Mouse (Mus musculus): ENCODE data around the gene Prkrip1. TPM values are rescaled to one million over a fixed set of nuclear protein-coding genes. Genes with fewer than 3 reads are reported as not detected.
A peak's percentile ranks its signal among the peaks of the same experiment; 100 is the strongest.

The Prkrip1 gene
- polyA plus RNA-seq (2015; fragmentation: Nextera tagmentation; extraction: Ambion mirVana): 64.2 and 74.0 TPM in 2 replicates

DNA sequence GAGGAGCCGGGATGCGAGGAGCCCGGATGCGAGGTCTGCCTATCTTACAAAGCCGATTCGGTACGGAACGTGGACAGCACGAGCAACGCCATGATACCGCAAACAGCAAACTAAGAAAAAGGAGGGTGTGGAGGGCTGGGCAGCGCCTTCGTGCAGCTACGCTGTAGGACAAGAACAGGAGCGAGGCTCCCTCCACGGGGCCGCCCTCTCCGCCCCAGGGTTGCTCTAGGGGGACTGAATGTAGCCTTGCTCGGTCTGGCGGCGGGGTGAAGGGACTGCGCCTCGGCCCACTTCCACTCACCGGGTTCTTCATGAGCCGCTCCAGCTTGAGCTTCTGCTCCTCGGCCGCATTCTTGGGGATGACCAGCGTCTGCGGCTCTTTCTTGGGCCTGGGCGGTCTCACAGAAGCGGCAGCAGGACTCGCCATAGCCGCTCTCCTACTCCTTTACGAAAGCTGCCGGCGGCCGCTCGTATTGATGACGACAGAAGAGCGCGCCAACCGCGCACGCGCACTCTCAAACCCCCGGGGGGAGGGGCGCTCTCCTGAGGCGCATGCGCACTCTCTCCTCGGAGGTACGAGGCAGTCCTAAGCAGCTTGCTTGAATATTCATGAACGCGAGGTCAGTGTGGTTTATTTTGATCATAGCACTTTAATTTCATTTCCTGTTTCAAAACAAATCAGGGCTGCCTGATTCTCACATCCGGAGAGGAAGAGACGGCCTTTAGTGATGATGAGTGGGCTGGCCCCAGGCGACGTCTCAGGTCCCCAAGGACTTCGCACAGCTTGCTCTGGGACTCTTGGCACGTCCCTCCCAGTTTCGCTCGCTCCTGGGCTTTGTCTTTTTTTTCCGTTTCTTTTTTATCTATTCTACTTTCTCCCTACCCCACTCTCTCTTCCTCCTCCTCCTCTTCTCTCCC is at the start of gene Prkrip1:
Gene Prkrip1, minus strand, starts transcription at position 490 of the 918 bp plus-strand sequence.
- Histone ChIP-seq H3K9ac (peak within 1 kb of the TSS; percentile 95), H3K4me3 (peak within 1 kb of the TSS; percentile 99), H3K27ac (peak within 1 kb of the TSS; percentile 81), H3K36me3 (ENCODE audit: poor library complexity, severe bottlenecking) (peaks cover 35% of the 10 kb centered on the region), H3K27me3 (no peaks in the 10 kb centered on the region), H3K4me2 (peak within 1 kb of the TSS; percentile 93), H3K9me3 (replicated peaks) (no peaks in the 10 kb centered on the region), H3K4me1 (peaks cover 15% of the 10 kb centered on the region)
- WGBS: under 1% methylated on average over 62 of the region's 62 CpGs
- peak; percentile 91 for ATAC-seq

DNA sequence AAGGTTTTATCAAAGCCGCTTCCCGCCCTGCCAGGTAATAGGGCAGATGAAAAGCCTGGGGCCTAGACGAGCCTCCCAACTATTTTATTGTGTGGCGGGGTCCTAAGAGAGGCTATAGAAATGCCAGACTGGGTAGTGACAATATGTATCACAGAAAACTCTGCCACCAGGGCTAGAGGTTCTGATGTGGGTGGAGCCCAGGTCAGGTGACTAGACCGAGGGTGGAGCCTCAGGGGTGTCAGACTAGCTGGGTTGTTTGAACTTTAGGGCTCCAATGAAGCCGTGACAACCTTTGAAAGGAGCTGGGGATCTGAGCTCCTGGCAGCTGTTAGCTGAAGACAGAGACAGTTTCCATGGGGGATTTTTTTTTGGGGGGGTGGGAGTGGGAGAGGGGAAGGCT is 49.7 kb upstream of the Prkrip1 start:
- no peak for ATAC-seq
- no peak overlapping the region for H3K9ac ChIP-seq
- H3K27me3 ChIP-seq: no peaks in the 10 kb centered on the region
- H3K4me1 ChIP-seq: peaks cover 12% of the 10 kb centered on the region
- no peak overlapping the region for H3K4me2 ChIP-seq
- no peaks in the 10 kb centered on the region for H3K9me3 ChIP-seq (replicated peaks)
- H3K27ac ChIP-seq: no peak overlapping the region
- peaks cover 20% of the 10 kb centered on the region for H3K36me3 ChIP-seq (ENCODE audit: poor library complexity, severe bottlenecking)
- no peak overlapping the region for H3K4me3 ChIP-seq
- 64% methylated on average over 6 of the region's 6 CpGs for WGBS

DNA sequence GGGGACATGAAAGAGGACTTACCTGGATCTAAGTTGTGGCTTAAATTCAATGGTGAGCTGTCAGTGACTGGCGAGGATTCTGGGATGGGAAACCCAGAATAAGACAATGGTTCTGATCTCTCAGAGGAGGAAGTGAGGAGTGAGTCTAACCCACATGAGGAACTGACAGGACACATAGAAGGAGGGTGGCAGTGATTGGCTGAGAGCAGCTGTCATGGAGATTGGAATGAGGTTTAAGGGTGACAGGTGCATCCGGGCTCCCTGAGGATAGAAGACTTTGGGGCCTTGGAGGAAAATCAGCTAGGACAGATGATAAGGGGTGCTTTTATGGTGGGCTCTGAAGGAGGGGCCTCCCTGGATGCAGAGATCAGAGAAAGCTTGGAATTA is 47.7 kb upstream of the Prkrip1 start, which contains the start of gene Sh2b2:
Gene Sh2b2, minus strand, starts transcription at position 105 of the 387 bp plus-strand sequence.
- no peaks in the 10 kb centered on the region for H3K27me3 ChIP-seq
- H3K9ac ChIP-seq: peak within 1 kb of the TSS; percentile 87; the same call in 1 of the 2 replicates
- H3K9me3 ChIP-seq (replicated peaks): no peaks in the 10 kb centered on the region
- H3K4me2 ChIP-seq: peak within 1 kb of the TSS; percentile 91
- 87% methylated on average over 2 of the region's 2 CpGs for WGBS
- ATAC-seq: no peak
- peaks cover 17% of the 10 kb centered on the region for H3K36me3 ChIP-seq (ENCODE audit: poor library complexity, severe bottlenecking)
- H3K4me1 ChIP-seq: peaks cover 25% of the 10 kb centered on the region
- no peak within 1 kb of the TSS for H3K27ac ChIP-seq
- H3K4me3 ChIP-seq: peak within 1 kb of the TSS; percentile 85

DNA sequence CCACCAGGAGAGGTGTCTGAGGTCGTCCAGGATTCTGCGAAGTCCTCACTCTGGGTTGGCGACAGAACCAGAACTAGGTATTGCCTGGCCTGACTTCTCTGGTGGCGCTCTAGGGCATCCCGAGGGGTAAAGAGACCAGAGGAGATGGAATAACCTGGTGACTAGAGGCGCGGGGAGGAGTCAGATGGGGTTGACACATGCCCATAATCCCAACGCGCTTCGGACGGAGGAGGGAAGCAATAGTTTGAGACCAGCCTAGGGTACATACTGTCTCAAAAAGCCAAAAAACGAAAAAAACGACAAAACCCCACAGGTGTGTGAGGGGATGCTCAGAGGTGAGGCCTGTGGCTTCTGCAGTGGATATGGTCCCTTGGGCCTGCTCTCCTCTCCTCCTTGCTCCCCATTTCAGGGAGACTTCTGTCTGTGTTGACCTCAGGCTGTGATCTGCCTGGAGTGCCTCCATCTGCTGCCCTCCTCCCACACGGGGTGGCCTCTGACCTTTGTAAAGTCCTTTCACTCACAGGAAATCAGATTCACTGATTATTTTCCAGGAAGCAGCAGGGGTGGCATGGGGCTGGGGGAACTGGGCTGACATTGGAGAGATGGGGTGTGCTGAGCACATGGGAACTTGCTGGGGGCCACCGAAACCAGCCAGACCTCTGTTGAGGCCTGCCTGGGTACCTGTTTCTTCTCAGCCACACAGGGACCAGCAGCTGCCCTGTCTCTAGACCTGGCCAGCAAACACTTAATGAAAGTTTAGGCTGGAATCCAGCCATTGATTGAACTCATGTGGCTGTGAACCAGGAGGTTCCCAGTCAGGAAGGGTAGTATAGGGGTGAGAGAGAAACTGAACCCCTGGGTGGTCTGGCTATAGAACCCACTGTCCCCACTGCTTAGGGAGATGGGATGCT is 47.0 kb upstream of the Prkrip1 start:
- ATAC-seq: peak; percentile 11; the same call in 1 of the 2 replicates
- H3K9me3 ChIP-seq (replicated peaks): no peaks in the 10 kb centered on the region

DNA sequence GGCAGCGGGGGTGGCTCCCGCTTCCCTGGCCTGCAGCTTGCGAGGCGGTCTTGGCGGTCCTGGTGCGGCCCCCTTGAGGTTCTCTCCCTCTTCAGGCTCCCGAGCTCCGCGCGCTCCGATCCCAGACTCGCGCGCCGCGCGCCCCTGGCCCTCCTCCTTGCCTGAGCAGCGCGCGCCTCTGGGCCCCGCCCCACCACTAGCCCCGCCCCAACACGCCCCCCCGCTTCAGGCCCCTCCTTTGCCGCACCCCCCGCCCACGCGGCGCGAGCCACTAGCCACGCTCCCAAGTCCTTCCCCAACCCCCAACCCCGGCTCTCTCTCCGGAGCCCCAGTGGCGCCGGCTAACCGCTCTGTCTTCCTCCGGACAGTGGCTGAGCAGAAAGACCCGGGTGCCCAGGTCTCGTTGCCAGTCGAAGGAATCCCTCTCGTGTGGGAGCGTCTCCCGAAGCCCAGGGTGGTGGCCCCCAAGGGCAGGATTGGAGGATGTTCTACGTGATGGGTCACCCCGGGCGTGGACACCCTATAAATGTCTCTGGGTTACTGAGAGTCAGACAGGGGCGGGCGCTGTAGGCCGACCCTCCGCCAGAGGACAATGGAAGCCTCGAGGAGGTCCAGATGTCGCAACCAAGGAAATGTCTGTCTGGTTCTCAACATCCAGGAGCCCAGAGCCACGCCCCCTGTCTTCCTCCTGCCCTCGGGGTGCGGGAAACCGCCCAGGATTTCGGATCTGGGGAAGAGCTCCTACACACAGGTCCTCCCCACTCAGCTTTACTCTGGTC is 46.2 kb upstream of the Prkrip1 start:
- Histone ChIP-seq H3K9ac (peak overlapping the region; percentile 87), H3K27ac (peak overlapping the region; percentile 75), H3K9me3 (replicated peaks) (no peaks in the 10 kb centered on the region), H3K36me3 (ENCODE audit: poor library complexity, severe bottlenecking) (peaks cover 4% of the 10 kb centered on the region), H3K4me3 (peak overlapping the region; percentile 85), H3K4me2 (peak overlapping the region; percentile 91), H3K4me1 (peaks cover 31% of the 10 kb centered on the region), H3K27me3 (no peaks in the 10 kb centered on the region)
- ATAC-seq: peak; percentile 86
- WGBS: 0% methylated on average over 49 of the region's 57 CpGs

More for the DNA sequence above, 47.0 kb upstream of the Prkrip1 start:
- 15% methylated on average over 15 of the region's 15 CpGs for WGBS
- no peak overlapping the region for H3K27ac ChIP-seq
- peaks cover 12% of the 10 kb centered on the region for H3K36me3 ChIP-seq (ENCODE audit: poor library complexity, severe bottlenecking)
- H3K4me2 ChIP-seq: peak overlapping the region; percentile 91
- H3K9ac ChIP-seq: peak overlapping the region; percentile 87; the same call in 1 of the 2 replicates
- no peaks in the 10 kb centered on the region for H3K27me3 ChIP-seq
- peak overlapping the region; percentile 85 for H3K4me3 ChIP-seq
- peaks cover 31% of the 10 kb centered on the region for H3K4me1 ChIP-seq

DNA sequence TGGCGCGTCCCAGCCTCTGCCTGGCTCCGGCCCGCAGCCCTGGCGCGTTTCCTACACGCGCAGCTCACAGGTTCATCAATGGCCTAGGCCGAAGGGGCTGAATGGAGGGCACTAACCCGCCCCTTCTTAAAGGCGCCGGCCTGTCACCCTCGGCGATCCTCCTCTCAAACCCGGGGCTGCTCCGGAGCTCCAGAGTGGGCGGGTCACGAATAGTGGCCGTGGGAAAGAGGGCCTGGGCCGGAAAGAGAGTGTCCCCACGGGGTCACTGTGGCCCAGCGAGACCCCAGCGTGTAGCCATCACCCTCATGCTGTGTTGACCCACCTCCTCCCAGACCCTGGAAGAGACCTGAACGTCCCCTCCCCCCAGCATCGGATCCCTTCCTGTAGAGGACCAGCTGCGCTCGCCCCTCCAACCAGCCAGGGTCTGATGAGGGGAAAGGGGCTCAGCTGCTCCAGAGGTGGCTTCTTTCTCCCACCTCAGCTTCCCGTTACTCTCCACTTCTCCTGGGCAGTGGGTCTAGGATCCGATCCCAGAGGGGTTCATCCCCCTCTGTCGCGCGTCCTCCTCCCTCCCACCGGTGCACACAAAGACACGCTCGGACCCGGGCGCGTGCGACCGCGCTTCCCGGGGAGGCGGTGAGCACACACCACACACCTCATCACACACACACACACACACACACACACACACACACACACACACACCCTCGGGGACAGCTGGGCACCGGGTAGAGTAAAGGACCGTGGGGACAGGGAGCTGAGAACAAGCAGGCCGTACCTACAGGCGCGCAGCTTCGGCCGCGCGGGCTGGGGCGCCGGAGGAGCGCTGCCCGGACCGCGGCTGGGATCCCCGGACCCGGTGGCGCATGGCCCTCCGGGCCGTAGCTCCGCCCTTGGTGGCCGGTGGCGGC is 45.3 kb upstream of the Prkrip1 start:
- peak; percentile 52 for ATAC-seq
- peak overlapping the region; percentile 75 for H3K27ac ChIP-seq
- H3K27me3 ChIP-seq: no peaks in the 10 kb centered on the region
- H3K9ac ChIP-seq: peak overlapping the region; percentile 87
- peaks cover 3% of the 10 kb centered on the region; the same call in 1 of the 2 replicates for H3K36me3 ChIP-seq (ENCODE audit: poor library complexity, severe bottlenecking)
- no peaks in the 10 kb centered on the region for H3K9me3 ChIP-seq (replicated peaks)
- WGBS: under 1% methylated on average over 65 of the region's 67 CpGs
- H3K4me2 ChIP-seq: peak overlapping the region; percentile 91
- H3K4me3 ChIP-seq: peak overlapping the region; percentile 85
- peaks cover 31% of the 10 kb centered on the region for H3K4me1 ChIP-seq

DNA sequence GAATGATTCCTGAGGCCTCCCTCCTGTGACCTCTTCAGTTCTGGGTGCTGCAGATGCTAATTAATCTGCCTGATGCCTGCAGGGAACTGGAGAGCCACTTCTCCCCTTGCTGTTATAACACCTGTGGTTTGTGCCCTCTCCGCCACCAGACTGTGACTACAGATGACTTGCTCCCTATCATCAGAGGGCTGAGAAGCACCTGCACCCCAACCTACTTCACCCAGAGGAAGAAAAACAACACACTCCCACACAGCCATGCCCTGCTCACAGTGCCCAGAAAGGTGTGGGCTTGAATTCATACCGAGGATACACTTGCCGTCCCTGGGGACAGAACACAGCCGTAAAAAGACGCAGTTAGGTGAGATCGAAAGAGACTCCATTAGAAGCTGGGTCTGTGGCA is 42.4 kb upstream of the Prkrip1 start:
- no peak overlapping the region for H3K4me3 ChIP-seq
- no peak overlapping the region for H3K27ac ChIP-seq
- H3K9ac ChIP-seq: no peak overlapping the region
- no peaks in the 10 kb centered on the region for H3K27me3 ChIP-seq
- H3K4me1 ChIP-seq: peaks cover 44% of the 10 kb centered on the region
- no peak for ATAC-seq
- no peaks in the 10 kb centered on the region for H3K9me3 ChIP-seq (replicated peaks)
- H3K4me2 ChIP-seq: no peak overlapping the region
- no peaks in the 10 kb centered on the region for H3K36me3 ChIP-seq (ENCODE audit: poor library complexity, severe bottlenecking)
- WGBS: 79% methylated on average over 6 of the region's 6 CpGs

DNA sequence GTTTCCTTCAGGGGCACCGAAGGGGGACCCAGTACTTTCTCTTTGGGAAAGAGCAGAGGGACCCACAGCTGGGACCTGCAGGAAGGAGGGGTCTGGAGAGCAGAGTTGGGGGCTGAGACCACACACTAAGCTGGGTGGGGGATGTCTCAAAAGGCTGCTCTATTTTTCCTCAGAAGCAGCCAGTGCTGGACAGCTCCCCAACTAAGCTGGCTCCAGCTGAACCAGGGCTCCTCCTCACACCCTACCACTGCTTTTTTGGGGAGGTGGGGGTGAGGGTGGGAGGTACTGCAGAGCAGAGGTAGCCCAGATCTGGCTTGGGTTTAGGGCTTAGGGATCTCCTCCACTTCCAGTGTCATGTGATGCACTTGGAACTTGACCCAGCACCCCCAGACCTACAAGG is 41.6 kb upstream of the Prkrip1 start:
- Histone ChIP-seq H3K36me3 (ENCODE audit: poor library complexity, severe bottlenecking) (no peaks in the 10 kb centered on the region), H3K27me3 (no peaks in the 10 kb centered on the region), H3K4me1 (peaks cover 43% of the 10 kb centered on the region), H3K9me3 (replicated peaks) (no peaks in the 10 kb centered on the region), H3K9ac (no peak overlapping the region), H3K27ac (no peak overlapping the region), H3K4me3 (no peak overlapping the region), H3K4me2 (no peak overlapping the region)
- ATAC-seq: no peak
- 68% methylated on average over 1 of the region's 1 CpGs for WGBS

DNA sequence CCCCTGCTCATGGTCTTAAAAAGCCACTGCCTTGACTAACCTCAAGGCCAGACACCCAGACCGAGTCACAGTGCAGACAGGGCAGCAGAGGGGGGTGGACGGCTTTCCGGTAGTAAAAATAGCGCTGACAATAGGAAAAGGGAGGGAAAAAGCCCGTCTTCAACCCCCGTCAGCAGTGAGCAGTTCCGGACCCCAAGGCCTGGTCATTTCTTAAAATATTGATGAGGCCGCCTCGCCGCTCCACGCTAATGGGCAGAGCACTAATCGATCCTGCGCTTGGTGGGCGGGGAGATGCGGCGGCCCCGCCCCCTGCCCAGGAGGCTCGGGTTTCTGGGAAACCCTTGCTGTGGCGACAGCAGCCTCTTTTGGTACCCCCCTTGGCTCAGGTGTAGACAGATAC is 38.8 kb upstream of the Prkrip1 start:
- Histone ChIP-seq H3K4me3 (peak overlapping the region; percentile 35), H3K36me3 (ENCODE audit: poor library complexity, severe bottlenecking) (no peaks in the 10 kb centered on the region), H3K27me3 (no peaks in the 10 kb centered on the region), H3K4me2 (peak overlapping the region; percentile 62), H3K9me3 (replicated peaks) (no peaks in the 10 kb centered on the region), H3K27ac (no peak overlapping the region), H3K9ac (peak overlapping the region; percentile 50; the same call in 1 of the 2 replicates), H3K4me1 (peaks cover 32% of the 10 kb centered on the region)
- 2% methylated on average over 19 of the region's 19 CpGs for WGBS
- ATAC-seq: no peak

DNA sequence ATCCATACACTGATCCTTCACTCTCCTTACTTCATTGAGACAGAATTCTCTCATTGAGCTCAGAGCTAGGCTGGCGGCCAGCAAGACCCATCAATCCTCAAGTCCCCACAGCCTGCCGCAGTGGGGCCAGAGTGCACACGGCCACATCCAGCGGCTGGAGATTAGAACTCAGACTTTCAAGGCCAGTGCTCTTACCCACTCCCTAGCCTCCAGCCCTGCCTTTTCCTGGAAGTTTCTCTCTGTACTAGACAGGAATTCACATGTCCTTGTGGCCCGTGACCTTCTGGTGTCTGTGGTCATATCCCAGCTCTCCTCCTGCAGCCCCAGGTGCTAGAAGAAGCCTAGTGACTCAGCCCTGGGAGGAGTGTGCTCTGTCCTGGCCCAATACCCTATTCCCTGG is 37.8 kb upstream of the Prkrip1 start:
- 84% methylated on average over 5 of the region's 5 CpGs for WGBS
- Histone ChIP-seq H3K4me1 (peaks cover 28% of the 10 kb centered on the region), H3K9me3 (replicated peaks) (no peaks in the 10 kb centered on the region), H3K9ac (no peak overlapping the region), H3K36me3 (ENCODE audit: poor library complexity, severe bottlenecking) (peaks cover 6% of the 10 kb centered on the region), H3K4me2 (no peak overlapping the region), H3K27ac (no peak overlapping the region), H3K4me3 (no peak overlapping the region), H3K27me3 (no peaks in the 10 kb centered on the region)
- no peak for ATAC-seq
